Mouse (Mus musculus) erythroid progenitor cell, adult 5-6 weeks (primary cell): ENCODE results near the gene Insig1. TPM values are rescaled to one million over a fixed set of nuclear protein-coding genes. Genes with fewer than 3 reads are reported as not detected.

Source experiments
- ATAC-seq: replicated peaks from 2 replicates; pipeline ENCODE4 v1.8.0; 2016; ENCODE audit warnings: moderate number of reproducible peaks, mild to moderate bottlenecking, moderate TSS enrichment, inconsistent platforms; ENCODE audit not compliant: poor library complexity, low FRiP score, severe bottlenecking
- total RNA-seq, 2 experiments: library from RNA; stranded (forward) in 1 of 2; stranded (reverse) in 1 of 2; fragments of 150-400 nt in 1 of 2; fragments of 186-747, 209-891 nt in 1 of 2; gene quantifications; 2 replicates each; pipeline versions ENCODE4 v1.2.3 to v1.2.4; 2015 to 2017; ENCODE audit warnings: low replicate concordance in 2 of 2

Gene Insig1
- total RNA-seq (2015; ENCODE audit: low replicate concordance) (6.5 and 13.0 TPM in 2 replicates), total RNA-seq (2017; ENCODE audit: low replicate concordance) (7.7 and 15.4 TPM in 2 replicates)

- ATAC-seq = peak; percentile 87
These were observed at the start of gene Insig1 for GRCm38 (mm10) chr5:28070828-28071455. Gene Insig1 (plus strand): TSS chr5:28071363.

DNA sequence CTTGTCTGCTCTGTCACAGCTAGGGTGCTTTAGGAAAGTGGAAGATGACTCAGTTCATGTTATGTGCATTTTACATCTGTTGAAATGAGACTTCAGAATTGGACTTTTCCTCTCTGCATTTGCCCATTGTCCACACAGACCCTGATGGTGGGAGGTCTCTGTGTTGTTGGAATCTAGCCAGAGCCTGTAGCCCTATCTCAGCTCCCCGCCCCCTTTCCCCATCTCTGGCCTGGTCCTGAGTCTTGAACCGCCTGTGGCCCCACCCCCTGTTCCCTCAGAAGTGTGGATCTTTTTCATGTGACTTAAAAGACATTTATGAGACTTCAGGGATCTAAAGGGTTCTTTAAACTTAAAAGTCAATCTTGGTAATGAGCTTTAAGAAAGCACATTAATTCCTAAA lies 47.7 kb upstream of the Insig1 start:
- ATAC-seq = no peak

- ATAC-seq = no peak
These were observed 39.5 kb upstream of the Insig1 start for GRCm38 (mm10) chr5:28031577-28032236.

GRCm38 (mm10) chr5:28032866-28033265 lies 38.3 kb upstream of the Insig1 start:
- ATAC-seq = no peak

DNA sequence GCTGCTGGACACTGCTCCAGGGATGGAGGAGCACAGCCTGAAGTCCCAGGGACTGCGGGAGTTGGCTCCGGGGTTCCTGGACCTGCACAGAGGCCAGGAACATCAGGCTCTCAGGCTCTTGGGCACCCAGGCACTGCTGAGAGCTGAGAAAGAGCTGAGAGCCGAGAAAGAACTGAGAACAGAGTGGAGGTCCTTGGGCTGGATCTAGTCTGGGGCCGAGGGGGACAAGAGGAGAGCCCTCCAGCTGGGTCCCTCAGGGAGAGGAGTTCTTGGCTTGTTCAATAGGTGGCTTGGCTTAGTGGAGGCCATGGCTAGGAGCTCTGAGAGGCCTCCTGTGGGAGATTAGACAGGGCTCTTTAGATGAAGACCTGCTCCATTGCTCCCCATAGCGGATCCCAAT lies 37.9 kb upstream of the Insig1 start:
- no peak for ATAC-seq

GRCm38 (mm10) chr5:28033826-28034225 lies 37.3 kb upstream of the Insig1 start:
- no peak for ATAC-seq

GRCm38 (mm10) chr5:28036011-28036410 lies 35.2 kb upstream of the Insig1 start:
- no peak for ATAC-seq

GRCm38 (mm10) chr5:28036518-28036917 lies 34.6 kb upstream of the Insig1 start:
- ATAC-seq = no peak

DNA sequence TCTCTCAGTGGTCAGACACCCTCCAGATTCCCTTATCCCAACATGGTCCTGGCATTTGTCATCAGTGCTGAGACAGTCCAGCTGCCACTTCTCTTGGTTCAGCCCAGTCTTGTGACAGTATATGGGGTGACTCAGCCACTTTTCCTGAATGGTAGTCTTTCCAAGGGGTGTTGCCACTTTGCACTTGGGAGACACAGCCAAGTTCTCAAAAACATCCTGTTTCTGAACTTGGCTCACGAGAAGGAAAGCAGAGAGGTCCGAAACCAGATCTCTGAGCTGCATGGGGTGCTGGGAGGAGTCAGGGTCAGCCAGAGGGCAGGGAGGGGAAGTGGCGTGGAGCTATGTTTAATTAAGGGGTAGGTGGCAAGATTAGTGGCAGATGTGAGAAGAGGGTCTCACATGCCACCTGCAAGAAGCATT lies 34.0 kb upstream of the Insig1 start:
- no peak for ATAC-seq

DNA sequence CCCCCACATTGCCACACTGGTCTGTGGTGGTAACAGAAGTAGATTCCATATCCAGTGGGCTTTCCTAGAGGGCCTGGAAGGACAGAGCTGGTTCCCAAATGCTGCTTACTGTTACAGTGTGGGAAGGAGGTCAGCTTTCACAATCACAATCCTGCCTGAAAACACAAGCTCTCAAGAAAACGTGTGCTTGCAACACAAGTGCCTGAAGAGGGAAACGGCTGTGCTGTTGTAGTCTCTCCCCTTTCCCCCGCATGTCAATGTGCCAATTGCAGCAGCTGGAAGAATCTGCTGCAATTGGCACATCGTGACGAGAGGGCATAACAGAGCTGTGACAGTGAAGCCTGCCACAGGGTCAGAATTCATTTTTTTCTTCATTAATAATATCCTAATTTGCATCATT lies 33.5 kb upstream of the Insig1 start:
- no peak for ATAC-seq

DNA sequence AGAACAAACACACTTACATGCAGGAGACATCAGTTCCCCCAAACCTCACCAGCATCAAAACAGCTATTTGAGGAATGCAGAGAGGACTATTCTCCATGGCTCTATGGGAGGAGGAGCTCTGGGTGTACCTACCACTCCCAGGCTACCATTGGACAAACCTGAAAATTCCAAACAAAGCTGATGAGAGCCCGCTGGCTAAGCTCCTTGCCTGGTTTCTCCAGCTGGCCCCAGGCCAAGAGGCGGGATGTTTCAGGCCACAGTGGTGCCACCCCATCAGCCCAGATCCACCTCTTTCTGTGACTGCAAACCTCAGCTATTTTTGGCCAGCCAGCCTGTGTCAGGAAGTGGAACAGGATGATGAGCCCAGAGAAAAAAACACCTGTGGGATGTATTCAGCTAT lies 33.0 kb upstream of the Insig1 start:
- ATAC-seq = no peak

- ATAC-seq = no peak
These were observed 31.2 kb upstream of the Insig1 start for GRCm38 (mm10) chr5:28039746-28040655.

- ATAC-seq = no peak
These were observed 30.4 kb upstream of the Insig1 start for GRCm38 (mm10) chr5:28040726-28041125.

DNA sequence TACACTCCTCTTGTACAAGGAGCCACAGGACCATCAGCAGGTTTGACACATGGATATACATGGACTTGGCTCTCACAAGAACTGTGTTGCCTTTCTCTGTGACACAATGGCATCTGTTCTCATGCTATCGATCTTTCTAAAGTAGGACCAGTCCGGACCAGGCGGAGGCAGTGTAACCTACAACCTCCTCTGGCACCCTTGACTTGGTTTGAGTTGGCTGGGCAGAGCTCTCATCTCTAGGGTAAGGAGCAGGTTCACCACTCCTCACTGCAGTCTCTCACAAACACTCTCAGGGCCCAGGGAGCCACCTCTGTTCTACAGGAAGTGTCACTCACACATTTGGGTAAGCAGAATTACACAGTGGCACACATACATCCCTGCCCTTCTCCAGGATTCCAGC lies 29.1 kb upstream of the Insig1 start:
- no peak for ATAC-seq

DNA sequence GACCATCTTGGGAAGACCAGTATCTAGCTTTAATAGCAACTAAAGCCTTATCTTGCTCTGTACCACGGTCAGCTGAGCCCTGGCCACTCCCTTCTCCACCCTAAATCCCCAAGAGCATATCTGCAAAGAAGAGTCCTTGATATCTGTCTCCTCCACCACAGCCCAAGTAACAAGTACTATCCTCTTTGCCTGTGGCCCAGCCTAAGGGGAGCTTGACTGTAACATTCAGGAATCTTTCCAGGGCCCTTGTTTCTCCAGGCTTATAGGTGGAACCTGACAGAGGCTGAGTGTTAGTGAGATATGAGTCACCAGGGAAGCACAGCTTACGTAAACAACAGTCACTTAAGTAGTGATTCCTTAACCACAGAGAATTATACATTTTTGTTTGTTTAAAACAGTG lies 28.4 kb upstream of the Insig1 start:
- ATAC-seq = 0 out of 2 replicates have a peak, but pooled peaks have one; percentile 53

DNA sequence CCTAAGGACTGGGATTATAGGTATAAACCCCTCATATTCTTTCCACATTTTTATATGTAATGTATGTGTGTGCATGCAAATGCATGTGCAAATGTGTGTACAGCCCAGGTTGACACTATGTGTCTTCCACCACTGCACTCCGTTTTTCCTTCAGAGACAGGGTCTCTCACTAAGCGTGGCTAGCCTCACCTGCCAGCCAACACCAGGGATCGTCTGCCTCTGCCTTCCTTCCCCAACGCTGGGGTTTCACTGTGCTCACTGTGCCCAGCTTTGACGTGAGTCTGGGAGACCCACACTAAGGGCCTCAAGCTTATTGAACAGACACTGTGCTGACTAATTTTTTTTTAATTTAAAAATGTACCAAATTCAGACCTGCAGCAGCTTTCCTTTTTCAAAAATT lies 27.8 kb upstream of the Insig1 start:
- ATAC-seq = no peak

- no peak for ATAC-seq
These were observed 24.2 kb upstream of the Insig1 start for GRCm38 (mm10) chr5:28046966-28047365.

GRCm38 (mm10) chr5:28047961-28048360 lies 23.2 kb upstream of the Insig1 start:
- no peak for ATAC-seq

GRCm38 (mm10) chr5:28055450-28055849 lies 15.7 kb upstream of the Insig1 start:
- no peak for ATAC-seq

GRCm38 (mm10) chr5:28056877-28057276 lies 14.3 kb upstream of the Insig1 start:
- no peak for ATAC-seq

GRCm38 (mm10) chr5:28060506-28060905 lies 10.7 kb upstream of the Insig1 start:
- ATAC-seq = no peak
